Mouse (Mus musculus): ENCODE data around the gene Folr1.

- TF ChIP-seq ZNF384 (IDR thresholded peaks at IDR 0.05; ENCODE audit: low read depth, low read length): no peak
- TF ChIP-seq CHD2 (IDR thresholded peaks at IDR 0.05; ENCODE audit: low read depth, low read length): no peak
Observed at GRCm38 (mm10) chr7:101906287-101906681, 35.7 kb upstream of the Folr1 start, which contains the start of gene Tomt.
